Mouse (Mus musculus) G1E (cell line): Measurements from ENCODE around the gene Dph7. TPM values are rescaled to one million over a fixed set of nuclear protein-coding genes. Genes with fewer than 3 reads are reported as not detected.

Experiments used
- ATAC-seq: 2 replicates; pipeline ENCODE4 v1.8.0; 2016; ENCODE audit warnings: mild to moderate bottlenecking; ENCODE audit not compliant: insufficient number of reproducible peaks, poor library complexity, low FRiP score, severe bottlenecking; ENCODE audit errors: extremely low read depth
- DNase-seq: peaks from one replicate; pipeline ENCODE4 v3.0.0; 2012; ENCODE audit warnings: low spot score
- H3K27me3 ChIP-seq: 2 replicates; pipeline ENCODE4 v1.6.1; 2012; ENCODE audit warnings: mild to moderate bottlenecking, low read length, inconsistent platforms; ENCODE audit not compliant: insufficient read depth
- H3K36me3 ChIP-seq: replicated peaks from 2 replicates; pipeline ENCODE3; 2012; ENCODE audit warnings: mild to moderate bottlenecking, inconsistent platforms
- H3K4me1 ChIP-seq: 2 replicates; pipeline ENCODE4 v1.6.1; 2012; ENCODE audit warnings: low read depth, low read length, inconsistent platforms, mixed read lengths; ENCODE audit not compliant: insufficient read depth
- H3K4me3 ChIP-seq: 2 replicates; pipeline ENCODE4 v1.5.1; 2012; ENCODE audit warnings: low read depth, mild to moderate bottlenecking, inconsistent platforms, low read length, moderate library complexity, mixed read lengths
- H3K9me3 ChIP-seq: replicated peaks from 2 replicates; pipeline ENCODE4 v1.6.1; 2012; ENCODE audit warnings: inconsistent platforms
- CTCF ChIP-seq: IDR thresholded peaks from 2 replicates; pipeline ENCODE4 v1.5.1; 2012; ENCODE audit warnings: low read depth, low read length, inconsistent platforms, mixed read lengths
- GATA1 ChIP-seq: IDR thresholded peaks from 2 replicates; pipeline ENCODE4 v1.6.1; 2012; ENCODE audit warnings: borderline replicate concordance, low read length, inconsistent platforms, mixed read lengths
- GATA2 ChIP-seq: IDR thresholded peaks from 2 replicates; pipeline ENCODE4 v1.6.1; 2012; ENCODE audit warnings: low read depth, low read length, inconsistent platforms, borderline replicate concordance
- POLR2AphosphoS5 ChIP-seq: IDR thresholded peaks from 2 replicates; pipeline ENCODE4 v1.6.1; 2012; ENCODE audit warnings: low read depth, low read length, inconsistent platforms; ENCODE audit not compliant: insufficient replicate concordance
- TAL1 ChIP-seq: conservative IDR thresholded peaks from 2 replicates; pipeline ENCODE4 v1.6.1; 2012; ENCODE audit warnings: low read depth, low read length, inconsistent platforms, mixed read lengths
- polyA plus RNA-seq: library from polyadenylated mRNA; stranded (reverse); fragments of >175 nt; gene quantifications from 2 replicates; pipeline ENCODE4 v1.2.3, GENCODE M21; 2012
- total RNA-seq, 2 experiments: library from RNA; stranded (forward) in 1 of 2; stranded (reverse) in 1 of 2; fragments of 200-1000 nt in 1 of 2; fragments of >200 nt in 1 of 2; fragmentation: Nextera tagmentation in 1 of 2; gene quantifications; 2 replicates each; pipeline ENCODE4 v1.2.3; 2014 to 2017

The Dph7 gene
- total and polyA plus RNA-seq, 3 experiments: 19.8 to 25.1 (median 22.0) TPM

DNA sequence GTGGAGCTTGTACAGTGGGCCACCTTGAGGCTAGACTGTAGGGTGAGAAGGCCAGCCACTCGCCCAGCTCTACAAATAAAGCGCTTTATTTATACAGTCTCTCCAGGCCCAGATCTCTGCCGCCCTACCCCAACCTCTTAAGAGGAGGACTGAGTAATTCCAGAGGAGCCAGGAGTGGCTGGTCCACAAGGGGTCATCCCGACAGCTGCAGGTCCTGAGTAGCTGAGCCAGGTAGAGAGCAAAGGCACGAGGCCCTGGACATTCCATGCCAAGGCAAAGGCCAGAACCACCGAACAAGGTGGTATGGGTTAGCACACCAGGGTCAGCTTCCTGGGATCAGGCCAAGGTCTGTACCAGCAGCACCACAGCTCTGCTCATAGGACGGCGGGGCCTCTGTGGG, 36.9 kb upstream of the Dph7 start:
- no peak for TF ChIP-seq CTCF
- no peak for TF ChIP-seq POLR2AphosphoS5
- TF ChIP-seq TAL1: no peak
- no peak for TF ChIP-seq GATA2
- TF ChIP-seq GATA1: no peak
- peaks cover 8% of the 10 kb centered on the region for H3K4me1 ChIP-seq
- no peak for DNase-seq
- H3K4me3 ChIP-seq: no peak overlapping the region
- no peaks in the 10 kb centered on the region for H3K9me3 ChIP-seq
- H3K36me3 ChIP-seq: peaks cover 47% of the 10 kb centered on the region
- no peaks in the 10 kb centered on the region for H3K27me3 ChIP-seq
- ATAC-seq: no peak

- Histone ChIP-seq H3K9me3 (no peaks in the 10 kb centered on the region), H3K36me3 (peaks cover 53% of the 10 kb centered on the region), H3K4me1 (peaks cover 6% of the 10 kb centered on the region), H3K27me3 (no peaks in the 10 kb centered on the region), H3K4me3 (no peak overlapping the region)
- DNase-seq (no peak), ATAC-seq (no peak)
- TF ChIP-seq GATA2 (no peak), CTCF (no peak), TAL1 (no peak), POLR2AphosphoS5 (no peak), GATA1 (no peak)
Observed at GRCm38 (mm10) chr2:24926345-24926964, 35.7 kb upstream of the Dph7 start.

DNA sequence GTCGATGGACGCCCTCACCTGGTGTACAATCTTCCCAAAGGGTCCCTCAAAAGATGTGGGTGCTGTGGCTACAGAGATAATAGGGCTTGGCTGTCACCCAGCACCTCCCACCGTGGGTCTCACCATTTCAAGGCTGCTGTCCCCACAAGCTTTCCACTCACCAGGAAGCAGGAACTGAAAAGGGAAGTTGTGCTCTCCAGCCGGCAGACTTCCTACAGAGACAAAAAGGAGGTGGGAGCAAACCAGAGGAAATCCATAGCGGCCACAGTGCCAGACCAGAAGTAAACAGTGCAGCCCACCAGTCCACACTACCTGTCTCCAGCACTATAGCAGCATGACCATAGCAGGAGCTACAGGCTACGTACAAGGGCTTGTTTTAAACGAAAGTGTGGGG, 35.2 kb upstream of the Dph7 start:
- Histone ChIP-seq H3K9me3 (no peaks in the 10 kb centered on the region), H3K4me3 (no peak overlapping the region), H3K36me3 (peaks cover 58% of the 10 kb centered on the region), H3K4me1 (peaks cover 6% of the 10 kb centered on the region), H3K27me3 (no peaks in the 10 kb centered on the region)
- DNase-seq (no peak), ATAC-seq (no peak)
- TF ChIP-seq POLR2AphosphoS5: no peak
- no peak for TF ChIP-seq GATA2
- no peak for TF ChIP-seq TAL1
- no peak for TF ChIP-seq GATA1
- no peak for TF ChIP-seq CTCF

DNA sequence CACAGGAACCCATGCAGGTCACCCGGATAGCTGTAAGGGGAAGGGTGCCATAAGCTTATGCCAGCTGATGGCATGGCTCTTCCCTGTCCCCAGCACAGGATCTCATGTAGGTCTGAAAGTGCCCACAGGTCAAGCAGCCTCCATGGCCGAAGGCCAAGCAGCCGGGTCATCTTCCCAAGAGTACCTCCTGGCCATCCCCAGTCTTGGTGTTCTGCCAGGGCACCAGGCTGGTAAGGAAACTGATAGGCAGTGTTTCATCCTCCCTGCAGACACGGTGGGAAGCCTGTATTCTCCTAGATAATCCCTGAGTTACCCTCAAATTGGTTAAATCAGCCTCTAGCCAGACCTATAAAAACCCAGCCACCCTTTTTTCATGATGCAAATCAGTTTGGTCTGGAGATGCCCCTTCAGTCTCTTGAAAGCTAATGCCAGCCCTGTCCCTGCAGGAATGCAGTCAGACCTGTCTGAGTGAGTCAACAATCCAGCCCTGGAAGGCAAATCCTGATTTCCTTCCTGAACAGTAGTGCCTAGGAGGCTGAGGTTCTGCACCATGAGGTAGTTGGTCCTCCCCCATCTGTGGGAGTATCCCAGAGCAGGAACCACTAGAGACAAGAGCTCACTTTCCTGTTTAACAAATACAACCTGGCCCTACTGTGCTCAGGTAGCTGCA, 34.3 kb upstream of the Dph7 start:
- DNase-seq: no peak
- Histone ChIP-seq H3K27me3 (no peaks in the 10 kb centered on the region), H3K4me3 (no peak overlapping the region), H3K4me1 (peaks cover 6% of the 10 kb centered on the region), H3K36me3 (peaks cover 60% of the 10 kb centered on the region), H3K9me3 (no peaks in the 10 kb centered on the region)
- TF ChIP-seq GATA1 (no peak), TAL1 (no peak), CTCF (no peak), POLR2AphosphoS5 (no peak)
- ATAC-seq: no peak

DNA sequence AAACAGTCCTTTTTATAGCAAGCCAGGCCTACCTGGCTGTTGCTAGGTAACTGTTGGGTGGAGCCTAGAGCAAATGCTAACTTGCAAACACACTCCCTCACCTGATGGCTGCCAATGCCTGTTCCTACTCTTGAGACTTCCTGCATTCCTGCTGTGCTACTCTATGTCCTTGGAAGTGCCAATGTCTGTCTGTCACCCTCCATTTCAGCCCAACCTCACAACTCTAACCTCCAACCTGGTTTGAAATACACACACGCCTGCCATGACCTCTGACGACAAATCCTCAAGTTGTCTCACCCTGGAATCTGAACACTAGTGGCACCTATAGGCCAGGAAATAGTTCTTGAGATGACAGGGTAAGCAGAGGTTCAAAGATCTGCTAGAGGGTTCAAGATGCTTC, 33.1 kb upstream of the Dph7 start:
- no peak overlapping the region for H3K4me3 ChIP-seq
- ATAC-seq (no peak), DNase-seq (no peak)
- TF ChIP-seq TAL1: no peak
- TF ChIP-seq CTCF: no peak
- TF ChIP-seq POLR2AphosphoS5: no peak
- TF ChIP-seq GATA1: no peak
- no peak for TF ChIP-seq GATA2
- H3K9me3 ChIP-seq: no peaks in the 10 kb centered on the region
- H3K27me3 ChIP-seq: no peaks in the 10 kb centered on the region
- peaks cover 65% of the 10 kb centered on the region for H3K36me3 ChIP-seq
- peaks cover 15% of the 10 kb centered on the region for H3K4me1 ChIP-seq

DNA sequence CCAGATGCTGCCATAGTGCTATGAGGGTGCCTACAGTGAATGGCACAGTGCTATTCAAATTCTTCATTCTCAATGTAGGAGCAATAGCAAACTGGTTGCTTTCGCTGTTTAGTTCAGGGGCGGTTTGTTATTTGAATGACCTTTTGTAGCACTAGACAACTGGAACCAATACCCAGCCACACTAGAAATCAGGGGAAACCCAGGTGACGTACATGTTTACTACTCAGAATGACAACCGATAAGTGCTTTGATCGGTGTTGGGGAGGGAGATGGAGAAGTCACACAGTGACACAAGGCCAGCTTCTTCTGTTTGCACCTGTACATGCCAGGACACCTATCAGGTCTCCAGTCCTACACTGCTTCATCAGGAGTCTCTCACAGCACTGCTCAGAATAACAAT, 32.6 kb upstream of the Dph7 start:
- Histone ChIP-seq H3K9me3 (no peaks in the 10 kb centered on the region), H3K27me3 (no peaks in the 10 kb centered on the region), H3K36me3 (peaks cover 64% of the 10 kb centered on the region), H3K4me3 (no peak overlapping the region), H3K4me1 (peaks cover 19% of the 10 kb centered on the region)
- DNase-seq (no peak), ATAC-seq (no peak)
- no peak for TF ChIP-seq POLR2AphosphoS5
- no peak for TF ChIP-seq GATA1
- no peak for TF ChIP-seq GATA2
- no peak for TF ChIP-seq CTCF
- no peak for TF ChIP-seq TAL1
